Mouse (Mus musculus) skeletal muscle tissue, postnatal 0 days (tissue): ENCODE results near the gene A730015C16Rik. TPM values are rescaled to one million over a fixed set of nuclear protein-coding genes. Genes with fewer than 3 reads are reported as not detected.

ENCODE experiments used
- polyA plus RNA-seq: library from polyadenylated mRNA; unstranded; fragments of >200 nt; fragmentation: Nextera tagmentation; extraction: Ambion mirVana; gene quantifications from 2 replicates; pipeline ENCODE4 v1.2.1, GENCODE M21; 2015

The A730015C16Rik gene
- 0.97 and 1.1 TPM in 2 replicates for polyA plus RNA-seq

GRCm38 (mm10) chr4:108848505-108848848, at the start of gene A730015C16Rik:
Gene A730015C16Rik, minus strand, starts transcription at chr4:108848619.

GRCm38 (mm10) chr4:108878963-108879822, 30.8 kb upstream of the A730015C16Rik start, which contains the start of gene Rab3b:
Gene Rab3b, plus strand, starts transcription at chr4:108879063.

GRCm38 (mm10) chr4:108847715-108848504, 509 bp downstream of the A730015C16Rik start, which contains the start of gene Kti12:
Gene Kti12, plus strand, starts transcription at chr4:108847785.

GRCm38 (mm10) chr4:108834115-108834970, 14.1 kb downstream of the A730015C16Rik start, which contains the start of gene Txndc12:
Gene Txndc12, plus strand, starts transcription at chr4:108834601.

GRCm38 (mm10) chr4:108832916-108833827, 15.2 kb downstream of the A730015C16Rik start, which contains the start of gene Btf3l4:
Gene Btf3l4, minus strand, starts transcription at chr4:108833614.

Other genes starting within 250 kb of the A730015C16Rik start
- 15.4 and 16.6 TPM in 2 replicates for gene Cc2d1b, start 228.7 kb downstream of the A730015C16Rik start, polyA plus RNA-seq
- 1.2 and 1.9 TPM in 2 replicates for gene 3110021N24Rik, start 129.0 kb downstream of the A730015C16Rik start, polyA plus RNA-seq
- gene Zfyve9, start 67.8 kb downstream of the A730015C16Rik start, polyA plus RNA-seq: 3.0 and 3.1 TPM in 2 replicates
- 108 TPM in 2 replicates for gene Btf3l4, start 15.0 kb downstream of the A730015C16Rik start, polyA plus RNA-seq
- gene Txndc12, start 14.0 kb downstream of the A730015C16Rik start, polyA plus RNA-seq: 41.5 and 52.2 TPM in 2 replicates
- gene Kti12, start 834 bp downstream of the A730015C16Rik start, polyA plus RNA-seq: 27.1 and 29.5 TPM in 2 replicates
- gene Rab3b, start 30.4 kb upstream of the A730015C16Rik start, polyA plus RNA-seq: 1.7 and 2.6 TPM in 2 replicates
- gene Nrd1, start 152.0 kb upstream of the A730015C16Rik start, polyA plus RNA-seq: 42.9 and 46.2 TPM in 2 replicates